Mouse (Mus musculus): ENCODE measurements around the gene Cd109.
A peak's percentile ranks its signal among the peaks of the same experiment; 100 is the strongest.

Gene Cd109

DNA sequence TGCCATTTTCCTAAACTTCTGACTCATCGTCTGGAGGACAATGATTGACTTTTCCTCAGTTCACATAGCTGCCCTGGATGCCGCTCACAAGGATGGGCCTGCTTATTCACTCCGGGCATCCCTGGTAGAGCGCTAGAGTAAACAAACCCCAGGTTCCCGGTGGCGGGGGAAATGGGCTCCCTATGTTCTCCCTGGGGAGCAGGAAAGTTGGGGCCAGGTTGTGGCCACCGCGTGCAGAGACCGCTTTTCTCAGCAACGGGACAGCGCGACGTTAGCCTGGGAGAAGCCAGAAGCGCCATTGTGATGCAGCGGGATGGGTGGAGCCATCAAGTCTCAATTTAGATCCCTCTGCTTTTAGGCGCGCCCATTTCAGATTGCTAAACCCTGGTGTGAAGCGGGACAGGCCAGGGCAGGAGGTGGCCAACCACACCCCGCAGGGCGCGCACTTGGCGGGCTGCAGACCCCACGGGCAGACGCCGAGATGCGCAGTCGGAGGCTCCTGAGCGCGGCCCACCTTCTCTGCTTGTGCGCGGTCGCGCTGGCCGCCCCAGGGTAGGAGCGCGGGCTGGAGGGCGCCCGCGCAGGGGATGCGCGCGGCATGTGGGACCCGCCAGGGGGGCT lies at the start of gene Cd109:
TSS of gene Cd109 (plus strand) at position 146 of the 621 bp plus-strand sequence.
- peak in 1 of 2 experiments; percentile 36 for DNase-seq (ENCODE audit: low spot score in 2 of 2)

DNA sequence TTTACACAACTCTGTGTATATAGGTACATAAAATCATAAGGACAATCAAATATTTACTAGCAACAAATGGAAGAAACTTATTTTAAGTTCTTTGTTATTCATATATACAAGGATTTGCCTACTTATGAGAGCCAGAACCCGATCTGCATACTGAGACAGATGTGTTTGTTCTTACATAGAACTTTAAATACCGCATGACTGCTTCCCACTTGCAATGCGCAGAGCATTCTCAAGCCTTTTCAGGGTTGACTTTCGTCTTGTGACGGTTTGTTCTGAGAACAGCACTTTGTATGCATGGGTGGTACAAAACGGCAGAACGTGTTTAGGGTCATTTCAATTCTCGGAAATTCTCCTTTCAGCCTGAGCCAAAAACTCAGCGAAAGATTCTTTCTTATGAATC lies 45.4 kb upstream of the Cd109 start:
- DNase-seq (ENCODE audit: low spot score in 2 of 2): no peak

DNA sequence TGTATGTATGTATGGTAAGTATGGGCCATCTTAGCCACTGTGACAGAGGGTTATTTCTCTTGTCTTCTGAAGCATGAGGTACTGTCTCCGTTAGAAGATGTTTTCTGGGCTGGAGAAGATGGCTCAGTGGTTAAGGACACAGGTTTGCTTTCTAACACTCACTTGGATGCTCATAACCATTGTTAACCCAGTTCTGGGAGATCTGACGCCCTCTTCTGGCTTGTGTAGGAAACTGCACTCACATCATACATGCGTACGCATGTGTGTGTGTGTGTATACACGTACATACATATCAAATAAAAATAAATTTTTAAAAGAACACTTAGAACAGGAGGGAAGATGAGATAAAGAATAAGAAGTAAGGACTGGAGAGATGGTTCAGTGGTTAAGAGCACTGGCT lies 38.9 kb upstream of the Cd109 start:
- no peak for DNase-seq (ENCODE audit: low spot score in 2 of 2)

DNA sequence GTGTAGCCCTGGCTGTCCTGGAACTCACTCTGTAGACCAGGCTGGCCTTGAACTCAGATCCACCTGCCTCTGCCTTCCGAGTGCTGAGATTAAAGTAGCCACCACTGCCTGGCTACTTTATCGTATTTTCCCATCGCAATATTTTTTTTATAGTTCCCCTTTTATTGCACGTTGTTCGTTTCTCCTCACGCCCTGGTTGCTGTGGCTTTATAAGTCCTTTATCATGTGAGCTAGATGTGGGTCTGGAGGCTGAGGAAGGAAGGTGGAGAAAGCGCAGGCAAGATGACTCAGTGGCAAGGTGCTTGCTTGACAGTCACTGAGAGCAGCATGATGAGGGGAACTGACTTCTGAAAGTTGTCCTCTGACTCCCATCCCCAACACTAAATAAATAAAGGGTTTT lies 36.5 kb upstream of the Cd109 start:
- DNase-seq (ENCODE audit: low spot score in 2 of 2): no peak

DNA sequence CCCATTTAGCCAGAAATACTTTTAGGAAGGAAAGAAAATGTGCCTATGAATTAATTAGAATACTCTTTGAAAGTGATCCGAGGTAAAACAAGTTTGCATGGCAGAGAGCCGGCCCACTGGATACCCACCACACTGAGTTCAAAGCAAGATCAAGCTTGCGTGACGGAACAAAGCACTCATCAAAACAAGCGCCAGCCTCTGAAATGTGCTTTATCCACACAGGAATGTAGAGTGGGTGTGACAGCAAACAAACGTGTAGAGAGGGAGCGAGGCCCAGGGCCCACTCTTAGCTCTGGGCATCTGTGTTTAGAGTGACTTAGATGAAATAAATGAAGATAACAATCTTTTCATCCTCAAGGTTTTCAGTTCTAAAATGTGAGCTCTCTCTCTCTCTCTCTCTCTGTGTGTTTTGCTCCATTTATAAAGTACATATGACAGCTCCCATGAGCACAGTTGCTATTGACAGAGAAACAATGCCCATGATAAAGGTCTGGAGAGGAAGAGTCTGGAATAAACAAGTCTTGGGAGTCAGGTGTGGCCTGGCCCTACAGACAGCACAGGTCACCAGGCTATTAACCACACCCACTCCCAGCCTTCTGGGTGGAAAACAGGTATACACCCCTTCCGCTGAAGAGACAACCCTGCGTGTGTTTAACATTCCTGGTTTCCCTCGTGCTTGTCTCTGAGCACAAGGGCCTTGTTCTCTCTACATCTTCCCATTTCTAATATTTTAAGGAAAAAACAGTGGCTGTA lies 35.5 kb upstream of the Cd109 start:
- DNase-seq (ENCODE audit: low spot score in 2 of 2): no peak

DNA sequence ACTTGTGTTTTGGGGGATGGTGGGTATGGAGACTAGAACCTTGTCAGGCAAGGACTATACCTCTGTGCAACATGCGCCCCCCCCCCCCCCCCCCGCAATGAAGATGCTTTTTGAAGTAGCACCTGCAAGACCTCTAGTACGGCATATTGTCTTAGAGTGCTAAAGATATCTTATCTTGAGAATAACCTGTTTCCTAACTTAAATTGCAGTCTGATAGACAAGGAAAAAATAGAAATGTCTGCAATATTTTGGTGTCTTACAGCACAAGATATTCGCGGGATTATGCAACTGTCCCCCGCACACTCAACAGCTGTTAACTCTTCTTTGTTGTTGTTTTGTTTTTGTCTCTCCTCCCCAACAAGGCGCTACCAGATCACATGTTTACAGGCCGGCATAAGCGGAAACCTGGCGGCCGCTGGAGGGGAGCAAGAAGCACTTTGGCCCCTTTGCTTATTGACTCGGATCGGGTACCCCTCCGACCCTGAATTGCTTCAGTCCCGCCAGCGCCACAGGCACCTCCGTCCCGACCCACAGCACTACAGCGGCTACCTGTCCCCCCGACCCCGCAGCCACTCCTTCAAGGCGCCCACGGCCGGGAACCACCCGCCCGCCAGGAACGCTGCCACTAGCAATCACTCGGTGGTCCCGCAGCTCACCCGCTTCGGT lies 28.0 kb upstream of the Cd109 start:
- peak in 1 of 2 experiments; percentile 26 for DNase-seq (ENCODE audit: low spot score in 2 of 2)

DNA sequence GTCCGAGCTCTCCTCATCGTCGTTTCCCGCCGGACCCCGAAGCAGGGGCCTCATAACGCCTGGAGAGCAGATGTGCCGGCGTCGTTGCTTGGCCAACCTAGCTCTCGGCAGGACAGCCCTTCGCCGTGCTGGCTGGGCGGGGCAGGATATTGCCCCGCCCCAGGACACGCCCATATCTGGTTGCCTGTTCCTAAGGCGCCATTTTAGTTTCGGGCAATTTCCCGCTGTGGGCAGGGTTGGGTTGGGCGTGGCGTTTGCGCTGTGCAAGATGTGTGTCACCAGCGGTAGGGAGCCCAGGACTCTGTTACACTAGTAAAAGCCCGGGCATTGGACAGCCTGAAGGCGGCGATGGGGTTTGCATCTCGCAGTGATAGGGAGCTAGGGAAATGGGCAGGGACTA lies 27.4 kb upstream of the Cd109 start, which contains the start of gene Slc17a5:
TSS of gene Slc17a5 (minus strand) at position 128 of the 400 bp plus-strand sequence.
- DNase-seq (ENCODE audit: low spot score in 2 of 2): peak; percentile 79 to 91

DNA sequence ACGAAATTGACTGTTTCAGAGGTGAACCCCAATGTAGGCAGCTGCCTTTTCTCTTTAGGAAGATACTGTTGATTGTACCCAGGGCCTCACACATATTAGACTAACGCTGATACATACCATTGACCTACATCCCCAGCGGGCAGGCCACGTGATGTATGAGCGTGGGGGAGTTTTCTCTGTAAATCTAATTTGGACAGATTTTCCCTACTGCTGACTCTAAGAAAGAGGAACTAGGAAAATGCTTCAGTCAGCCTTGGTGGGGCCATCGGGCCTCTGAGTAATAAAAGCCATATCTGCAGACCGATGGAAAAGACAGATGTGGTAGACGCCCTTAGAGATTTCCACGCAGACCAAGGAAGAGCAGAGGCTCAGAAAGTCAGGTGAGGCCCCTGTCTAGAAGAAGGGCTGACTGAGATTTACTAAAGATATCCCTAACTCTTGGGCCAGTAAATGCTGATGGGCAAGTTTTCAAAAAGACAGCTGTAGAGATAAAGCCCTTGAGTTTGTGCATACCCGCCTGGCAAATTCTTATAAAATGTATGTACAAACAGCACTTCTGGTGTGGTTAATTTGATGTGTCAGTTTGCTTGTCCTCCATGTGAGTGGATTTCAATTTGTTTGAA lies 26.8 kb upstream of the Cd109 start:
- DNase-seq (ENCODE audit: low spot score in 2 of 2): peak in 1 of 2 experiments; percentile 8

DNA sequence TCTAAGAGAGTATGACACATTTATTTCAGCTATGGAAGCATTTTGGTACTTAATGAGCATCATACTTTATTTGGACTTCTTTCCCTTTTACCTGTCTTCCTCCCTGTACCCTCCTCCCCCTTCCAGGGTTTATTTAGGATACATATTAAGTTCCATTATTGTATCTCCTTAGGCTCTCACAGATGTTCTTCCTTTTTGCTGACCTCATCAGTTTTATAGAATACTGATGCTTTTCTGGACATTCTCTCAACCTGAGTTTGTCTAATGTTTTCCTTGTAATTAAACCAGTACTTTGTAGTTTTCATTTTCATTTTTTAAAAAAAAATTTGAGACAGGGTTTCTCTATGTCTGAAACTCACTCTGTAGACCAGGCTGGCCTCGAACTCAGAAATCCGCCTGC lies 24.9 kb upstream of the Cd109 start:
- DNase-seq (ENCODE audit: low spot score in 2 of 2): no peak

DNA sequence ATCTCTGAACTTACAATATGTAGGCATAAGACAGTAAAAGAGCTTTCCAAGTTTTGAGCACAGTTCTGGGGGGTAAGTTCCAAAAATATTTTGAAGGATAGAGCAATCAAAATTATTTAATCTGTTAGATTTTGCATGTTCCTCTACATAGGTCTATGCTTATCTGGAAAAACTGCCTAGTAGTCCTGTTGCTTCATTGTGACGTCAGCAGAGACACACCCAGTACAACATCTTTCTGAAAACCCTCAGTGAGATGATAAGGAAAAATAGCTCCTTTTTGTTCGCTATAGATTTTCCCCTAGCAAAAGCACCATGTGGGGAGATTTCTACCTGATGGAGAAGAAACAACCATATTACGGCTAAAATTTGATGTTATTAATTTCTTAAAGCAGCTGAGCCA lies 20.1 kb upstream of the Cd109 start:
- no peak for DNase-seq (ENCODE audit: low spot score in 2 of 2)

DNA sequence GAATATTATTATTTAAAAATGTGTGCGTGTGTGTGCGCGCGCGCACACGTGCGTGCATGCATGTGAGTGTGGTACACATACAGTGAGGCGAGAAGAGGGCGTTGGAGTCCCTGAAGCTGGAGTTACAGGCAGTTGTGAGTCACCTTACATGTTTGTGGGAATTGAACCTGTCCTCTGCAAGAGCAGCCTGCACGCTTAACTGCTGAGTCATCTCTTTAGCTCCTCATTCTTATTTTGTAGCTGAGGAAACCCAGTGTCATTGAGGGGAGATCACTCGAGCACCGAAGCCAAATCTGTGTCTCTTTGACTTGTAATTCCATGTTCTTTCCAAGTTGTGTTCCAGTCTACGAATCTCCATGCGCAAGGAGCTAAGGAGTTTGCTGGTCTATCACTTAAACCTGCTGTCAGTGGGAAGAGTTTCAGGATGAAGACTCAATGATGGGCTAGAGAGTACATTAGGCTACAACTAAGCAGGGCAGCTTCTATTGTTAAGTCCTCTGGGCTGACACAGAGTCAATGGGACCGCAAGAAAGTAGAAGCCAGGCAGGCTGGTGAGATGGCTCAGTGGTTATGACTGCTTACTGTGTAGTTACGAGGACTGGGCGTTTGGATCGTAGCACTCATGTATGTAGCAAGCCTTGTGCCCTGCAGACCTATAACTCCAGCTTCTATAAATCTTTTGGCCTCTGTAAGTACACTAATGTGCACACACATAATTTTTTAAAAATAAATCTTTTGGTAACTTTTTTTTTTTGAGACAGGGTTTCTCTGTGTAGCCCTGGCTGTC lies 19.4 kb upstream of the Cd109 start:
- DNase-seq (ENCODE audit: low spot score in 2 of 2): no peak

DNA sequence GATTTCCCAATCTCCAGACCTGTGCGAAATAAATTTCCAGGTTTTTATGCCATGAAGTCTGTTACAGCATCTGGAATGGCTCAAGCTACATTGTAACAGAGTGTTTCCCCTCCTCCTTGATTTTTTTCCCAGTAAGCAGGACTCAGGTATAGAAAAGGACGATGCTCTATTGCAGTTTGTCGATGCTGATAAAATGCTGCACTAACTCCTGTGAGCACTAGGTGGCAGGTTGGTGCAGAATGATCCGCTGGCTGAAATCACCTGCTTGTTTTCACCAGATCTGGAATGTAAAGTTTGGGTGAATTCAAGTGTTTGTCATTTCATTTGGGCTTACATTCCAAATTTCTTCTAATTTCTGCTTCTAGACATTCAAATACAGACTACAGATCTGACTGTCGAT lies 18.5 kb upstream of the Cd109 start:
- peak in 1 of 2 experiments; percentile 49 for DNase-seq (ENCODE audit: low spot score in 2 of 2)

DNA sequence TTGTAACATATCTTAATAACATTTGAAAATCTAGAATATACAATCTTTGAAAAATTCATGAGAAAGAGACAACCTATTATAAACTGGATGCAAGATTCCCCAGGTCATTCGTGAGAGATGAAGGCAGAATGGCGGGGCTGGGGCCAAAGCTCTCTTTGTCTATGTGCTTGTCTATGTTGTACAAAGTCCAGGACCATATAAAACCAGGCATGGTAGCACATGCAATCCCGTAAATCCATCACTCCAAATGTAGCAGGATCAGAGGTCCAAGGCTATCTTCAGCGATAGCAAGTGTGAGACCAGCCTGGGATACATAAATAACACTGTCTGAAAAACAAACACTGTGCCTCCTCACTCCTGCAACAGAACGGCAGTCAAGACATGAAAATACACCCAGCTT lies 15.4 kb upstream of the Cd109 start:
- DNase-seq (ENCODE audit: low spot score in 2 of 2): no peak

DNA sequence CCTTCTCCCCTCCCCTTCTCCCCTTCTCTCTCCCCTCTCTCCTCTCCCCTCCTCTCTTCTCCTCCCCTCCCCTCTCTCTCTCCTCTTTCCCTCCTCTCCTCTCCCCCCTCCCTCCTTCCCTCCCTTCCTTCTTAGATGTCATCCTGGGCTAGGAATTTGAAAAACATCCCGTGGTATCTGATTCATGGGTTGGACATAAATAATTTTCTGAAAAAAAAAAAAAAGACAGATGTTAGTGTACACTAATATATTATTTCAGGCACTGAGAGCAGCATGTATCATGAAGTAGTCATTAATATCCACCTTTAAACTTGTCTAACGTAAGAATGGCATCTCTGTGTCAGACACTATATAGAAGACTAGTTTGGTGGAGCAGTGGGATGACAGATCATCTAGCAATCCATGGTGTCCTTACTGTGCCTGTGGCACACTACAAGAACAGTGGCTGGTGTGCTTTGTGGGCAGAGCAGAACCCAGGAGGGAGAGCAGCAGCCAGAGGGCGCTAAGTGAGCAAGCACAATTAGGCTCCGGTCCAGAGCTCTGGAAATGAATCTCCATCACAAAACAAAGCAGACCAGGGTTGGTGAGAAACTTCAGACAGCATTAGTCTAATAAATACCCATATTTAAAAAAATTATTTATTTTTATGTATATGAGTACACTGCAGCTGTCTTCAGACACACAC lies 14.2 kb upstream of the Cd109 start:
- peak in 1 of 2 experiments; percentile 19 for DNase-seq (ENCODE audit: low spot score in 2 of 2)

DNA sequence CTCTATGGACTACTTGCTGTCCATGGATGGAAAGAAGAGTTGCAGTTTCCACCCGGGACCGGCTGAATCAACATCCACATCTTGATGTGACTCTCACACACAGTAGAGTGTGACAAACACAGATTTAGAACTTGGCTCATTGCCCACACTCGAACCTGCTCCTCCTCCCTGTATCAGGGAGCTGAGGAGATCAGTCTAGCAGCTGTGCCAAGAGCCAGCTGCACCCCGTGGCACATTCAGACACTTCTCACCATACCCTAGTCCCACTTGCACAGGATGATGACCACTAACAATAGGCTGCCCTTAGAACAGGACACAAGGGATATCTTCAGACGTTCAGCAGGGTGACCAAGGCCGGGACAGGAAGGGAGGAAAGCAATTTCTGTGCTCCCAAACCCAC lies 1.1 kb upstream of the Cd109 start:
- DNase-seq (ENCODE audit: low spot score in 2 of 2): peak in 1 of 2 experiments; percentile 36

DNA sequence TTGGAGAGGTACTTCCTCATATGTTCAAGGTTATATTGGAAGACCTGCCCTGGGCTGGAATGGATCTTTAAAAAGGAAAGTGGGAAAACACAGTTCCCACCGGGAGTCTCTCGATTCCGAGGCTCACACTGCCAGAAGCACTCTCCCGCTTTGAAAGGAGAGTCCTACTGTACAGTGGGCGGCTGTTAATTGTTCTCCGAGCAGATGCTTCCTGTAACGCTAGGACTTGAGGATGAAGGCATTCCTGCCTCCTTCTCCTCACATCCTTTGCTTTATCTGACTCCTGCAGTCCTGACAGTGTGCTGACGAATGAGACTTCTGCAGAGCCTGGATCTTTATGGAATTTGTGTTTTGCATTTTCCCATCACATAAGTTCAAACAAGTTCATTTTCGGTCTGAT lies 3.9 kb downstream of the Cd109 start:
- DNase-seq (ENCODE audit: low spot score in 2 of 2): no peak

DNA sequence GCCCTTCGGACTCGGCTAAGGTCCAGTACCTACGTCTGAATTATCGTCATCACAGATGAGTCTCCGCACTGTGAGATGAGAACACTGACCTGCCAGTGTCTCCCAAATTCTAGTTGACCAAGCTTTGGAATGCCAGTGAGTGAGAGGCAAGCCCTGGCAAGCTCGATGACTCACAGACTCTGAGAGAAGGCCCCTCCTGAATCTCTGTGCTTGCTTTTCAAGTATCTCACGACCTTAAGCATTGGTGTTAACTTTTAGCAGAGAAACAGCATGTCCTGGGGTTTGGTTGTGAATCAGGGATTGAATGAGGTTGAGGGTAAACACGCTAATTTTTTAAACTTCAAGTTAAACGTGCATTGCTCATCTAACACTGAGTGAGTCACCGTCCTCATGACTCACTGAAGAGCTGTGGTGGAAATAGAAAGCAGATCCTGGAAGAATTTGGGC lies 8.0 kb downstream of the Cd109 start:
- no peak for DNase-seq (ENCODE audit: low spot score in 2 of 2)

DNA sequence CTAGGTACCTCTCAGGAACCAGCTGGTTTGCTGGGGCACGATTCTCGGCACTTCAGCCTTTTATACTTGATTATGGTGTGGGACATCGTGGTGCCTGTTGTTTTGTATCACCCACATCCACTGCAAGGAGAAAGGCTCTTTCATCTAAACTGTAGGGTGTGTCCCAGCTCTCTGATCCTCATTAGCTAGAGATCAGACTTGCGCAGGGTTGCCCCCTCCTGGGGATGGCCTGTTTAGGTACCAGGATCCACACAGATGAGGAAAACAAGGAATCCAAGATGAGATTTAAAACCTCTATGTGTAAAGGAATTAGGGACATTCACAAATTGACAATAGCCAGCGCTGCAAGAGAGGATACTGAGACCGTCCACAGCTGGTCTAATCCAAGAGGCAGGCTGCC lies 14.6 kb downstream of the Cd109 start:
- DNase-seq (ENCODE audit: low spot score in 2 of 2): no peak

DNA sequence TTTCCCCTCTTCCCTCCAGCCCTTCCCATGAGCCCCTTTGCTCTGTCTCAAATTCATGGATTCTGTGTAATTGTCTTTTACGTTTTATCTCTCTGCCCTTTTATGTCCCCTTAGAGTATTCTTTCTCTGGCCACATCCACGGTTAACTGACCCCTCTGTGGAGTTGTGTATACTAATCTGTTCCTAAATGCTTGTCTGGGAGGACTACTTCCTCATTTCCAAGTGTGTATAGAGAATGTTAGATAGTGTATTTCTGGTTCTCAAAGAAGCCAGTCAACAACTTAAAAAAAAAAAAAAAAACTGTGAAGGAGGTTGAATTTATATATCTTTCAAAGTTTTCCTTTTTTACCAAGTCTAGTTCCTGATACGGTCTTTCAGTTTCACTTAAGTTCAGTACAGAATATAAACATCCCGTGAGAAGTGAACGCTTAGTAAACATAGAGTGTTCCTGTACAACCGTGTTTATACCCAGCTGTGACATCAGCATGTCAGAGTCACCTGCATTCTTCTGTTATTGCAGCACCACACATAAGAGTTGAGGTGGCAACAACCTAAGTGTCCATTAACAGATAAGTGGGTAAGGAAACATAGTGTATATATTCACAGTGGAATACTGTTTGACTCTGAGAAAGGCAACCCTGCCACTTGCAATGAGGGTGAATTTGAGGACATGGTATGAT lies 16.5 kb downstream of the Cd109 start:
- no peak for DNase-seq (ENCODE audit: low spot score in 2 of 2)

DNA sequence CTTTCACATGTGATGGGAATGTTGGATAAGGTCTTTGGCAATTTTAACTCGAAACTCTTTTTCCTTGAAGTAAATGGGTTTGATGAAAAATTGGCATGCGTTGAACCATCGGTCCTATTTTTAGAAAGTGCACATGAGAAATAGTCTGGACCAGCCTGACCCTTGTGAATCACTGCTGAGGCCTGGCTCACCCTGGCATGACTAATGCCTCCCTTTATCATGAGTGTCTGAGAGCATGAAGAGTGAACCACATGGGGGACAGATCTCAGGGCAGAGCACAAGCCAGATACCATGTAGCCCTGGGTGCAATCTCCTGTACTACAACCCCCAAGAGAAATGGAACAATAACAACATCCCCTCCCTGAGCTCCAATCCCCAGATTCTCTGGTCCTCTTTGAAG lies 18.6 kb downstream of the Cd109 start:
- no peak for DNase-seq (ENCODE audit: low spot score in 2 of 2)
